Mouse (Mus musculus) forebrain, embryonic 15.5 days (tissue): ENCODE results near the gene A430078G23Rik. TPM values are rescaled to one million over a fixed set of nuclear protein-coding genes. Genes with fewer than 3 reads are reported as not detected.
"Not testable (repeated sequence)": the region's sequence is repeated elsewhere in the genome, so short reads cannot be mapped to it uniquely, and the experiment has no call there.

Experiments used
- ATAC-seq: fragments of 200-750 bp; cut with Nextera tagmentation; replicated peaks from 2 replicates; pipeline ENCODE4 v1.8.0; 2017; ENCODE audit warnings: mild to moderate bottlenecking, moderate TSS enrichment, moderate library complexity
- H3K27ac ChIP-seq: fragments of 300-500 bp; sonication (generic); replicated peaks from 2 replicates; pipeline ENCODE4 v1.5.1; 2015; ENCODE audit warnings: mild to moderate bottlenecking, inconsistent platforms
- H3K27me3 ChIP-seq: fragments of 300-500 bp; sonication (generic); 2 replicates; pipeline ENCODE4 v1.6.1; 2015; ENCODE audit warnings: inconsistent platforms
- H3K36me3 ChIP-seq: fragments of 300-500 bp; sonication (generic); 2 replicates; pipeline ENCODE4 v1.6.1; 2015; ENCODE audit warnings: mild to moderate bottlenecking, inconsistent platforms
- H3K4me1 ChIP-seq: fragments of 300-500 bp; sonication (generic); 2 replicates; pipeline ENCODE4 v1.6.1; 2015; ENCODE audit warnings: inconsistent platforms
- H3K4me2 ChIP-seq: fragments of 300-500 bp; sonication (generic); replicated peaks from 2 replicates; pipeline ENCODE4 v1.6.1; 2015; ENCODE audit warnings: mild to moderate bottlenecking, inconsistent platforms
- H3K4me3 ChIP-seq: fragments of 300-500 bp; sonication (generic); 2 replicates; pipeline ENCODE4 v1.5.1; 2015; ENCODE audit warnings: mild to moderate bottlenecking, inconsistent platforms
- H3K9ac ChIP-seq: fragments of 300-500 bp; sonication (generic); replicated peaks from 2 replicates; pipeline ENCODE4 v1.6.1; 2015; ENCODE audit warnings: mild to moderate bottlenecking, inconsistent platforms
- H3K9me3 ChIP-seq: fragments of 300-500 bp; sonication (generic); 2 replicates; pipeline ENCODE4 v1.6.1; 2016; ENCODE audit warnings: inconsistent platforms
- WGBS: fragments of 180-500 bp; shearing (Covaris S2); methylation state at CpG from one replicate; pipeline ENCODE4 v1.1.7; 2015; ENCODE audit warnings: mixed read lengths; 5-methylcytosine and 5-hydroxymethylcytosine counted together
- polyA plus RNA-seq: library from polyadenylated mRNA; unstranded; fragments of >200 nt; fragmentation: Nextera tagmentation; extraction: Ambion mirVana; gene quantifications from 2 replicates; pipeline ENCODE4 v1.2.1, GENCODE M21; 2015

Gene A430078G23Rik
- polyA plus RNA-seq: 0.11 and 0.15 TPM in 2 replicates

DNA sequence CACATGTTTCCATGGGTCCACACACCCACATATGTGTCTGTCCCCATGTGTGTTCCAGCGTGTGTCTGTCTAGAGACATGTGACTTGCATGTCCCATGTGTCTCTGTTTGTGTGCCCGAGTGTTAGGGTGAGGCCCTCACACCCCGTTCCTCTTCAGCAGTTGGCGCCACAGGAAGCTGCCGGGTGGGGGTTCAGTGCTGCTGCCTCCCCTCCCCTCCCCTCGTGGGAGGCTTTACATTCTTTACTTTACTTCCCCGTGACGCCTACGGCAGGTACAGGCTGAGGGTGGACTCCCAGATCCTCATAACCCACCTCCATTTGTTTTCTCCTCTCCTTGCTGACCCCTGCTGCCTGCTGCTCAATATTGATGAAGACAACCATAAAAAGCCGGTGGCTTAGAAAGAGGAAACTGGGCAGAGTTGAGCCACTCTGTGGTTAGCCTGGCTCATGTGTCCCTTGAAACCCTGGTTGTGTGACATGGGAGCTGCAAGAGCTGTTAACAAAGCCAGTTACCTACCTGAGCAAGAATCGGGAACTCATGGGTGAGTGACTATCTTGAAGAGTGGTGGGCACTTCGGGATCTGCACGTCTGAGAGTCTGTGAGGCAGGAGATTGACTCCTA, at the start of gene A430078G23Rik:
Gene A430078G23Rik, plus strand, starts transcription at position 227 of the 622 bp plus-strand sequence.
- Histone ChIP-seq H3K4me2 (no peak within 1 kb of the TSS), H3K4me3 (no peak within 1 kb of the TSS), H3K27ac (no peak within 1 kb of the TSS), H3K9me3 (no peaks in the 10 kb centered on the region), H3K36me3 (no peaks in the 10 kb centered on the region), H3K4me1 (no peaks in the 10 kb centered on the region), H3K9ac (no peak within 1 kb of the TSS), H3K27me3 (no peaks in the 10 kb centered on the region)
- no peak for ATAC-seq
- WGBS: 90% methylated on average over 13 of the region's 13 CpGs

DNA sequence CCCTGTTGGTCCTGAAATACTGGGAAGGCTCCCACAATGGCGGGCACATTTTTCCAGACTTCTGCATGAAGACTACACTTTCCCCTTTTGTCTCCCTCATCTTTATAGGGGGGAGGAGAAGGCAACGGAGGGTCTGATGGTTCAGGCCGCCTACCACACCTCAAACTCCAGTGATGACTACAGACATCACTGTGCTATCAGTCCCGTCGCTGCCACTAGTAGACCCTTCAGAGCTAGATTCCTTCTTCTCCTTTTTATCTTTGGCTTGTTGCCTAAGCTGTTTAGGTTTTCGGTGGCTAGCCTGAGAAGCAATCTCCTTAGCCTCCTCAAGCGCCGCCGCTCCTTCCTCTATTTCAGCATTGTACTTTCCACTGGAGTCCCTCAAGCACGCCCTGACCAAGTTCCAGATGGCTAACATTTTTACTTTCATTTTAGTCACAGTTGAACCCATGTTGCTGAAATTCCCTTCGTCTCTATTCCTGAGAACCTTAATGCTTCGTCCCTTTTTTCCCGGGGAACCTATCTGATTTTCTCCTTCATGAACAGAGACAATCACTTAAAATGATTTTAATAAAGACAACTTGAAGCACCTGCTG, 44.9 kb upstream of the A430078G23Rik start:
- not testable (repeated sequence) for H3K4me2 ChIP-seq, H3K9me3 ChIP-seq, H3K4me1 ChIP-seq, H3K27me3 ChIP-seq, H3K27ac ChIP-seq, H3K9ac ChIP-seq, H3K36me3 ChIP-seq, H3K4me3 ChIP-seq, ATAC-seq
- WGBS: 93% methylated on average over 13 of the region's 13 CpGs

- Histone ChIP-seq H3K9ac (no peak overlapping the region), H3K4me1 (no peaks in the 10 kb centered on the region), H3K9me3 (no peaks in the 10 kb centered on the region), H3K27me3 (no peaks in the 10 kb centered on the region), H3K4me3 (no peak overlapping the region), H3K27ac (no peak overlapping the region), H3K4me2 (no peak overlapping the region), H3K36me3 (no peaks in the 10 kb centered on the region)
- WGBS: 91% methylated on average over 11 of the region's 11 CpGs
- no peak for ATAC-seq
Observed at GRCm38 (mm10) chr8:3309636-3310035, 43.6 kb upstream of the A430078G23Rik start.

- no peak for ATAC-seq
- Histone ChIP-seq H3K4me3 (no peak overlapping the region), H3K9ac (no peak overlapping the region), H3K36me3 (no peaks in the 10 kb centered on the region), H3K4me1 (no peaks in the 10 kb centered on the region), H3K9me3 (no peaks in the 10 kb centered on the region), H3K4me2 (no peak overlapping the region), H3K27me3 (no peaks in the 10 kb centered on the region), H3K27ac (no peak overlapping the region)
- WGBS: 72% methylated on average over 4 of the region's 4 CpGs
Observed at GRCm38 (mm10) chr8:3311482-3311881, 41.7 kb upstream of the A430078G23Rik start.

- not testable (repeated sequence) for H3K27me3 ChIP-seq, H3K4me2 ChIP-seq, H3K4me3 ChIP-seq, ATAC-seq, H3K27ac ChIP-seq, H3K9ac ChIP-seq, H3K4me1 ChIP-seq, H3K9me3 ChIP-seq, H3K36me3 ChIP-seq
- WGBS: 81% methylated on average over 1 of the region's 1 CpGs
Observed at GRCm38 (mm10) chr8:3313417-3313816, 39.8 kb upstream of the A430078G23Rik start.

DNA sequence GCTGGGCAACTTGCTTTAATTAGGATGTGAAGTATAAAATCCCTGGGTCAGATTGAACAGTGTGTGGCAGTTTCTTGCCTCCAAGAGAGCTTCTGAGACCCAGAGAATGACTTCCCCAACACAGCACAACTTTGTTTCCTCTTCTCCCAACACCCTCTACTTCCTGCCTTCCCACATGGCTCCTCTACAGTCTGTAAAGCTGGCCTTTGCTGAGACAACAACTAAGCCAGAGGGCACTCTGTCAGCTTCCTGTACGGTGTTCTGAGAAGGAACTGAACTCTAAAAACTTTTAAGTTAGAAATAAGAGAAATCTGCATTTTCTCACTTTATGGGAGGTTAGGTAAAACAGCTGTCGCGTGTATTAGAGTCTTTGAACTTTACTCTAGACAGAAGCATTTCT, 39.4 kb upstream of the A430078G23Rik start:
- no peak overlapping the region for H3K9ac ChIP-seq
- no peak overlapping the region for H3K4me2 ChIP-seq
- H3K36me3 ChIP-seq: no peaks in the 10 kb centered on the region
- ATAC-seq: no peak
- H3K27me3 ChIP-seq: no peaks in the 10 kb centered on the region
- no peak overlapping the region for H3K4me3 ChIP-seq
- WGBS: 85% methylated on average over 3 of the region's 3 CpGs
- H3K4me1 ChIP-seq: no peaks in the 10 kb centered on the region
- H3K9me3 ChIP-seq: no peaks in the 10 kb centered on the region
- no peak overlapping the region for H3K27ac ChIP-seq

DNA sequence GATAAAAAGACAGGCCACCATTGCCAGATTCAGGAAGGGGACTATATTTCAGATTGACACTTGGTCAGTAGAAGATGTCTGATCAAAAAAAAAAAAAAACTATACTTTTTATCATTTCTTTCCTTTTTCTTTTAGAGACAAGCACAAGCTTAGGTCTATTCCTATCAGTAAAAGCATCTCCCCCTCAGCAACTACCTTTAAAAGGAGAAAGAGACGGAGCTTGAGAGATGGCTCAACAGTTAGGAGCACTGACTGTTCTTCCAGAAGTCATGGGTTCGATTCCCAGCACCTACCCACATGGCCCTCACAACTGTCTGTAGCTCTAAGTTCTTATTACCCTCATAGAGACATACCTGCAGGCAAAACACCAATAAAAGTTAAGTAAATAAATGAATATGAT, 38.9 kb upstream of the A430078G23Rik start:
- Histone ChIP-seq H3K4me2 (no peak overlapping the region), H3K9ac (no peak overlapping the region), H3K4me1 (no peaks in the 10 kb centered on the region), H3K27me3 (no peaks in the 10 kb centered on the region), H3K27ac (no peak overlapping the region), H3K36me3 (no peaks in the 10 kb centered on the region), H3K4me3 (no peak overlapping the region), H3K9me3 (no peaks in the 10 kb centered on the region)
- ATAC-seq: no peak
- 84% methylated on average over 2 of the region's 2 CpGs for WGBS

DNA sequence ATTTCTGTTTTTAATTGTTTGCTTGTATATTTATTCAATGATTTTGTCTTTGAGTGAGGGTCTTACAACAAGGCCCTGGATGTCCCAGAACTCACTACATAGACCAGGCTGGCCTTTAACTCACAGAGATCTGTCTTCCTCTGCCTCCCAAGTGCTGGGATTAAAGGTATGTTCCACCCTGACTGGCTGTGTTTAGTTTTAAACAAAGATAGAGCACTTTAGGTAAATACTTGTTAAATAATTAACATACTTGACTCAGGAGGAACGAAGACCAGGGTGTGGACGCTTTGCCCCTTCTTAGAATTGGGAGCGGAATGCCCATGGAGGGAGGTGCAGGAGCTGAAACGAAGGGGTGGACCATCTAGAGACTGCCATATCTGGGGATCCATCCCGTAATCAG, 36.6 kb upstream of the A430078G23Rik start:
- Histone ChIP-seq H3K4me2 (no peak overlapping the region), H3K27ac (no peak overlapping the region), H3K4me3 (no peak overlapping the region), H3K27me3 (no peaks in the 10 kb centered on the region), H3K4me1 (no peaks in the 10 kb centered on the region), H3K9ac (no peak overlapping the region), H3K9me3 (no peaks in the 10 kb centered on the region), H3K36me3 (no peaks in the 10 kb centered on the region)
- no peak for ATAC-seq
- 90% methylated on average over 5 of the region's 5 CpGs for WGBS

GRCm38 (mm10) chr8:3319267-3319666, 33.9 kb upstream of the A430078G23Rik start:
- ATAC-seq, H3K36me3 ChIP-seq, H3K27me3 ChIP-seq, H3K4me3 ChIP-seq, H3K4me1 ChIP-seq, H3K4me2 ChIP-seq, H3K9me3 ChIP-seq, H3K27ac ChIP-seq, H3K9ac ChIP-seq: not testable (repeated sequence)
- 93% methylated on average over 11 of the region's 11 CpGs for WGBS

GRCm38 (mm10) chr8:3324253-3324652, 29.0 kb upstream of the A430078G23Rik start:
- H3K4me2 ChIP-seq: no peak overlapping the region
- no peaks in the 10 kb centered on the region for H3K27me3 ChIP-seq
- H3K36me3 ChIP-seq: no peaks in the 10 kb centered on the region
- no peak for ATAC-seq
- H3K27ac ChIP-seq: no peak overlapping the region
- no peak overlapping the region for H3K9ac ChIP-seq
- no peak overlapping the region for H3K4me3 ChIP-seq
- H3K9me3 ChIP-seq: no peaks in the 10 kb centered on the region
- no peaks in the 10 kb centered on the region for H3K4me1 ChIP-seq
- 93% methylated on average over 2 of the region's 2 CpGs for WGBS

DNA sequence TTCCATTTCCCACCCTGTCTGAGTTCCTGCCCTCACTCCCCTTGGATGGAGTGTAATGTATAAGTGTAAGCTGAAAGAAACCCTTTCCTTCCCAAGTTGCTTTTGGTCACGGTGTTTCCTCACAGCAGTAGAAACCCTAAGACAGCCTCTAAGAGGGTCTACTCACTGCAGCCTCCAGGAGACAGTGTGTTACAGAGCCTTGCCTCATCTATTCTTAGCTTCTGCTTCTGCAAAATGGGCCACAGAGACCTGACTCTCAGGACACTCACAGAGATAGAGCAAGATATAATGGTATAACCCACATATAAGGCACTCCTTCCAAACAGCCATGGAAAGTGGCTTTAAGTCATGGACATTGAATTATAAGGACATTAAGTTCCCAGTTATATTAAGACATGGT, 26.2 kb upstream of the A430078G23Rik start:
- Histone ChIP-seq H3K4me1 (no peaks in the 10 kb centered on the region), H3K4me3 (no peak overlapping the region)
- 91% methylated on average over 1 of the region's 1 CpGs for WGBS

DNA sequence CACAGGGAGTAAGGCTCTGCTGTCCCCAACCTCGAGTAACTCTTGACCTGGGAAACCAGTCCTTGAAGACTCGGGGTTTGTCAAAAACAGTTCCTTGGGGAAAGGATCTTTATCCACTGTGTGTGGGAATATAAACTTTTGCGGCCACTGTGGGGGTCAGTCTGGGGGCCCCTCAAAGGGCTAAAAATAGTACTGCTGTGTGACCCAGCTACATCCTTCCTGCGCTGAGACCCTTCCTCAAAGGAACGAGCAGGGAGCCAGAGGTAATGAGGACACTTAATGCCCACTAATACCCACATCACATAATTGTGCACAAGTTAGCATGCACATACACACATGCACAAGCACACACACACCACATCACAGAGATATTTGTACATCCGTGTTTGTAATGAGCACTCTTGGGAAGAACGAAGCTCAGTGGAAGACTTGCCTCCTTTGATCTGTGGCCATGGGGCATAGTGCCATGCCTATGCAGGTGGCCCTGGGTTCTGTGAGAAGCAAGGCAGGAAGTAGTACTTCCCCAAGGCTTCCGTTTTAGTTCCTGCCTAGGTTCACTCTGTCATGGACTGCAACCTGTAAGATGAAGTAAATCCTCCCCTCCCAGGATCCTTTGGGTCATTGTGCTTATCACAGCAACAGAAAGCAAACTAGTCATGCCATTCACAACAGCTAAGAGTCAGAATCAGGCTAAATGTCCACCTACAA, 25.5 kb upstream of the A430078G23Rik start:
- no peaks in the 10 kb centered on the region for H3K4me1 ChIP-seq
- no peak overlapping the region for H3K27ac ChIP-seq
- ATAC-seq: no peak
- no peak overlapping the region for H3K9ac ChIP-seq
- H3K27me3 ChIP-seq: no peaks in the 10 kb centered on the region
- H3K4me2 ChIP-seq: no peak overlapping the region
- 73% methylated on average over 8 of the region's 8 CpGs for WGBS
- H3K9me3 ChIP-seq: no peaks in the 10 kb centered on the region
- H3K4me3 ChIP-seq: no peak overlapping the region
- H3K36me3 ChIP-seq: no peaks in the 10 kb centered on the region

More for the DNA sequence above, 26.2 kb upstream of the A430078G23Rik start:
- Histone ChIP-seq H3K36me3 (no peaks in the 10 kb centered on the region), H3K27ac (no peak overlapping the region), H3K27me3 (no peaks in the 10 kb centered on the region), H3K9ac (no peak overlapping the region), H3K9me3 (no peaks in the 10 kb centered on the region), H3K4me2 (no peak overlapping the region)
- no peak for ATAC-seq
